Mouse (Mus musculus): ENCODE measurements at regions not wholly inside any gene's neighbourhood (a gene's known extent, or its start where the extent isn't known, plus 50 kb on each side); places are given as distances from the start of the nearest gene placed in this dataset.

DNA sequence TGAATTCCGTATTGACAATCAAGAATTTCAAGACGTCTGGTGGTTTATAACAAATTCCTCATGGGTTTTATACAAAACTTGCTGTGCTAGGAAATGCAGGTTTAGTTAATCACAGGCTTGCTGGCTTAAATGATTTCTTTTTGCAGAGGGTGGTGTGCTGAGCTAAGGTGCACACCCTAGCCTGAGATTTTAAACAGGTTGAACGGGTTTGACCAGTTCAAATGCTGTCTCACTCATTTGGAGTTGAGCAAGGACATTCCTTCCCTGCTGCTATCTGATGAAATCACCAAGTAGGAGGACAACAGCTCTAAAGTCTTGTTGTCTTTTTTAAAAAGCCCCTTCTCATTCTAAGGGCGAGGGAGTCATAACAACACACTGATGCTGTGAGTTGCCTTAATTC is 128.6 kb upstream of the Fam83b start:
- no peak overlapping the region for H3ac ChIP-seq (ENCODE audit: control insufficient read depth, insufficient read length, low read depth)
- no peaks in the 10 kb centered on the region for H3K27me3 ChIP-seq (ENCODE audit: control insufficient read depth, insufficient read depth, insufficient read length)
- no peak overlapping the region for H3K4me3 ChIP-seq (ENCODE audit: insufficient read depth, poor library complexity, severe bottlenecking)
- TF ChIP-seq MYOG (IDR thresholded peaks at IDR 0.05; ENCODE audit: control insufficient read depth, extremely low read depth, insufficient read length) (no peak), FOSL1 (IDR thresholded peaks at IDR 0.05; ENCODE audit: insufficient read depth, low read length, poor library complexity, severe bottlenecking) (no peak), CEBPB (IDR thresholded peaks at IDR 0.05; ENCODE audit: low read depth) (no peak), CTCF (IDR thresholded peaks at IDR 0.05; ENCODE audit: control insufficient read depth, insufficient read depth, insufficient read length) (no peak), MAX (IDR thresholded peaks at IDR 0.05) (no peak)
- H3K36me3 ChIP-seq (ENCODE audit: control insufficient read depth, insufficient read depth): no peaks in the 10 kb centered on the region
- H3K79me3 ChIP-seq (ENCODE audit: low read depth): no peaks in the 10 kb centered on the region
- no peaks in the 10 kb centered on the region for H3K79me2 ChIP-seq (ENCODE audit: control insufficient read depth, insufficient read depth)

DNA sequence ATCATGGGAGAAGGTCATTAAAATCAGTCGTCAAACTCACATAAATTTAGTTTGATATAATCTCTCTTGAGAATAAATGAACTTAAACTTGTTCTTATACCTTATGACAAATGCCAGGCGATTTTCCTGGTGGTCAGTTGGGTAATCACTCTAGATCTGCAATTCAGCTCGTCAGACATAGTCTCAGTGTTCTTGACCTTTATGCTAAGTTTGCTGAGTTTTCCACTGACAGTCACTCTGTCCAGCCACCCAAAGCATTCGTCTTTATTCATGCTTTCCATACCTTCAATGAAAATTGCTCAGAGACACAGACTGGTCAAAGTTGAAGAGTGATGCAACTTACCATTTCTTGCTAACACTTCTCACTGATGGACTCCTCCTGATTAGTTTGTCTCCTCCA is 126.1 kb upstream of the Fam83b start:
- Histone ChIP-seq H3K79me3 (ENCODE audit: low read depth) (no peaks in the 10 kb centered on the region), H3K79me2 (ENCODE audit: control insufficient read depth, insufficient read depth) (no peaks in the 10 kb centered on the region), H3K27me3 (ENCODE audit: control insufficient read depth, insufficient read depth, insufficient read length) (no peaks in the 10 kb centered on the region), H3ac (ENCODE audit: control insufficient read depth, insufficient read length, low read depth) (no peak overlapping the region), H3K4me3 (ENCODE audit: insufficient read depth, poor library complexity, severe bottlenecking) (no peak overlapping the region), H3K36me3 (ENCODE audit: control insufficient read depth, insufficient read depth) (no peaks in the 10 kb centered on the region)
- TF ChIP-seq MAX (IDR thresholded peaks at IDR 0.05) (no peak), FOSL1 (IDR thresholded peaks at IDR 0.05; ENCODE audit: insufficient read depth, low read length, poor library complexity, severe bottlenecking) (no peak), CEBPB (IDR thresholded peaks at IDR 0.05; ENCODE audit: low read depth) (no peak), CTCF (IDR thresholded peaks at IDR 0.05; ENCODE audit: control insufficient read depth, insufficient read depth, insufficient read length) (no peak), MYOG (IDR thresholded peaks at IDR 0.05; ENCODE audit: control insufficient read depth, extremely low read depth, insufficient read length) (no peak), MYOD1 (IDR thresholded peaks at IDR 0.05; ENCODE audit: control insufficient read depth, insufficient read length, low read depth) (no peak), USF1 (IDR thresholded peaks at IDR 0.05; ENCODE audit: low read depth) (no peak)

DNA sequence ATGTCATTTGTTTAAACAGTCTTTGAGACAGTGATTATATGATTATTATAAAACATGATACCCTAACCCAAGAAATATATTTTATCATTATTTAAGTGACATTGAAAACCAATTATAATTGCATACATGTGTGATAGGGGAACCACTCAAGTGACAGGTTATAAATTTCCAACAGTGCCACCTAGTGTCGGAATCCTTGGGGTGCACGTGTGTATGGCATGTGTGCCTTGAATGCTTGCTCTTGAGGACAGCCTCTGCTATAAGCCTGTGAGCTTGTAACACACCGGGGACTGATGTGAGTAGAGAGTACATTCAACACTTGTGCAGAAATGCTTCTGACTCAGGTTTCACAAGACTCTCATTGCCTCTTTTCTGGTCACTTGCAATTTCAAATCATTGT is 93.9 kb upstream of the Fam83b start:
- no peaks in the 10 kb centered on the region for H3K36me3 ChIP-seq (ENCODE audit: control insufficient read depth, insufficient read depth)
- no peaks in the 10 kb centered on the region for H3K27me3 ChIP-seq (ENCODE audit: control insufficient read depth, insufficient read depth, insufficient read length)
- no peaks in the 10 kb centered on the region for H3K79me3 ChIP-seq (ENCODE audit: low read depth)
- TF ChIP-seq CTCF (IDR thresholded peaks at IDR 0.05; ENCODE audit: control insufficient read depth, insufficient read depth, insufficient read length) (peak; percentile 45), MYOG (IDR thresholded peaks at IDR 0.05; ENCODE audit: control insufficient read depth, extremely low read depth, insufficient read length) (no peak), MYOD1 (IDR thresholded peaks at IDR 0.05; ENCODE audit: control insufficient read depth, insufficient read length, low read depth) (no peak), MAX (IDR thresholded peaks at IDR 0.05) (peak; percentile 72), FOSL1 (IDR thresholded peaks at IDR 0.05; ENCODE audit: insufficient read depth, low read length, poor library complexity, severe bottlenecking) (no peak), CEBPB (IDR thresholded peaks at IDR 0.05; ENCODE audit: low read depth) (no peak)
- no peak overlapping the region for H3K4me3 ChIP-seq (ENCODE audit: insufficient read depth, poor library complexity, severe bottlenecking)
- H3ac ChIP-seq (ENCODE audit: control insufficient read depth, insufficient read length, low read depth): no peak overlapping the region
- no peaks in the 10 kb centered on the region for H3K79me2 ChIP-seq (ENCODE audit: control insufficient read depth, insufficient read depth)

DNA sequence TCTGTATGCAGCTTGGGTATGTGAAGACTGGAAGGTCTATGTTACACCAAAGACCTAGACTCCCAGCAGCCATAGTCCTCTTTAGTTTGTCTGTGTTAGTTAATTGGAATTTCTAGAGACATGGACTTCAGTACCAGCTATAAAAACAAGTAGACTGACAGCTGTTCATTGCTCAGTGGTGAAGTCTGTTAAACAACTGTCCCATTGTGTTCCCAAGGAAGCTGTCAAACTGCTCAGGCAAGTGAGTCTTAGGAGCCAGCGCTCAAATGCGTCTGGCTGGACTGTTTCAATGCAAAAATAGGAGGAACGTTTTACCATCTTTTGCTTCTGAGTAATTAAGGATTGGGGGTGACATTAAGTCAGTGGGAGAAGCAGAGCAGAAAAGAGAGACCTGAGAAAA is 92.9 kb upstream of the Fam83b start:
- Histone ChIP-seq H3ac (ENCODE audit: control insufficient read depth, insufficient read length, low read depth) (no peak overlapping the region), H3K36me3 (ENCODE audit: control insufficient read depth, insufficient read depth) (no peaks in the 10 kb centered on the region), H3K79me3 (ENCODE audit: low read depth) (no peaks in the 10 kb centered on the region), H3K79me2 (ENCODE audit: control insufficient read depth, insufficient read depth) (no peaks in the 10 kb centered on the region), H3K4me3 (ENCODE audit: insufficient read depth, poor library complexity, severe bottlenecking) (no peak overlapping the region), H3K27me3 (ENCODE audit: control insufficient read depth, insufficient read depth, insufficient read length) (no peaks in the 10 kb centered on the region)
- no peak for TF ChIP-seq CTCF (IDR thresholded peaks at IDR 0.05; ENCODE audit: control insufficient read depth, insufficient read depth, insufficient read length)
- TF ChIP-seq FOSL1 (IDR thresholded peaks at IDR 0.05; ENCODE audit: insufficient read depth, low read length, poor library complexity, severe bottlenecking): no peak
- TF ChIP-seq USF1 (IDR thresholded peaks at IDR 0.05; ENCODE audit: low read depth): no peak
- TF ChIP-seq CEBPB (IDR thresholded peaks at IDR 0.05; ENCODE audit: low read depth): no peak
- no peak for TF ChIP-seq MYOD1 (IDR thresholded peaks at IDR 0.05; ENCODE audit: control insufficient read depth, insufficient read length, low read depth)
- TF ChIP-seq MAX (IDR thresholded peaks at IDR 0.05): no peak
- no peak for TF ChIP-seq MYOG (IDR thresholded peaks at IDR 0.05; ENCODE audit: control insufficient read depth, extremely low read depth, insufficient read length)

DNA sequence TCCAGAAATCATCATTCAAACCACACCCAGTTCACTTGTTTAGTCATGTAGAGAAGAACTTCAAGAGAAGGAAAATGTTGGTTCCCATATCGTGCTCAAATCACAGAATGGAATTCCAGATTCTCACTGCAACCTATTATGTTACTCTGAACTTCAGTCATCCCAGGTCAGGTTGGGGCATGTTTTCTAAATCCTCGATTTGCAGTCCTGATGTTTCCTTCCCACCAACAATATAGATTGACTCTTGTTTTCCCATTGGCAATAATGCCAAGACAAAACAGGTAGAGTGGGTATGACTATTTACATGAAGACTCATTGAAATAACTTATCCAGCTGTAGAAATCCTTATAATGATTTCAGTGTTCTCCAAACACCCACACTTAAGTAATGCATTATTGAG is 86.4 kb upstream of the Fam83b start:
- H3K36me3 ChIP-seq (ENCODE audit: control insufficient read depth, insufficient read depth): no peaks in the 10 kb centered on the region
- TF ChIP-seq MAX (IDR thresholded peaks at IDR 0.05) (no peak), MYOG (IDR thresholded peaks at IDR 0.05; ENCODE audit: control insufficient read depth, extremely low read depth, insufficient read length) (no peak), USF1 (IDR thresholded peaks at IDR 0.05; ENCODE audit: low read depth) (no peak), CEBPB (IDR thresholded peaks at IDR 0.05; ENCODE audit: low read depth) (no peak), MYOD1 (IDR thresholded peaks at IDR 0.05; ENCODE audit: control insufficient read depth, insufficient read length, low read depth) (no peak), FOSL1 (IDR thresholded peaks at IDR 0.05; ENCODE audit: insufficient read depth, low read length, poor library complexity, severe bottlenecking) (no peak), CTCF (IDR thresholded peaks at IDR 0.05; ENCODE audit: control insufficient read depth, insufficient read depth, insufficient read length) (no peak)
- H3K79me2 ChIP-seq (ENCODE audit: control insufficient read depth, insufficient read depth): no peaks in the 10 kb centered on the region
- H3K4me3 ChIP-seq (ENCODE audit: insufficient read depth, poor library complexity, severe bottlenecking): no peak overlapping the region
- H3K27me3 ChIP-seq (ENCODE audit: control insufficient read depth, insufficient read depth, insufficient read length): no peaks in the 10 kb centered on the region
- H3K79me3 ChIP-seq (ENCODE audit: low read depth): no peaks in the 10 kb centered on the region
- no peak overlapping the region for H3ac ChIP-seq (ENCODE audit: control insufficient read depth, insufficient read length, low read depth)

DNA sequence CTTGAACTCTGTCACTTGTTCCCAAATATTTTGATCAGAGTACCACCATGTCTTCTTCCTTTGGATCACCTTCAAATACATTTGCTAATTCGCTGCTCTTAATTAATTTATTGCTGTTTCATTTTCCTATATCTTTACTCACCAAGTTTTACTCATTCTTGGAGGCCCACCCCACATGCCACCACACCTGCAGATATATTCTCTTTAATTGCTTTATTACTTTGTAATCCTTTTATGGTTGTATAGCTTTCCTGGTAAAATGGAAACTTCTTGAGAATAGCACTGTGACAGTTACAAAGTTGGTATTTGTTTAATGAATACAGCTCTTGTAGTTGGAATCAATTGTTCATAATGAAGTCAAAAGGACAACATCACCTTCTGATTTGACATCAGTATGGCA is 82.6 kb upstream of the Fam83b start:
- Histone ChIP-seq H3K4me3 (ENCODE audit: insufficient read depth, poor library complexity, severe bottlenecking) (no peak overlapping the region), H3K79me3 (ENCODE audit: low read depth) (no peaks in the 10 kb centered on the region), H3K36me3 (ENCODE audit: control insufficient read depth, insufficient read depth) (no peaks in the 10 kb centered on the region), H3K27me3 (ENCODE audit: control insufficient read depth, insufficient read depth, insufficient read length) (no peaks in the 10 kb centered on the region), H3ac (ENCODE audit: control insufficient read depth, insufficient read length, low read depth) (no peak overlapping the region), H3K79me2 (ENCODE audit: control insufficient read depth, insufficient read depth) (no peaks in the 10 kb centered on the region)
- TF ChIP-seq FOSL1 (IDR thresholded peaks at IDR 0.05; ENCODE audit: insufficient read depth, low read length, poor library complexity, severe bottlenecking) (no peak), MYOD1 (IDR thresholded peaks at IDR 0.05; ENCODE audit: control insufficient read depth, insufficient read length, low read depth) (no peak), MYOG (IDR thresholded peaks at IDR 0.05; ENCODE audit: control insufficient read depth, extremely low read depth, insufficient read length) (no peak), CEBPB (IDR thresholded peaks at IDR 0.05; ENCODE audit: low read depth) (no peak), USF1 (IDR thresholded peaks at IDR 0.05; ENCODE audit: low read depth) (no peak), MAX (IDR thresholded peaks at IDR 0.05) (no peak), CTCF (IDR thresholded peaks at IDR 0.05; ENCODE audit: control insufficient read depth, insufficient read depth, insufficient read length) (no peak)
